Mouse (Mus musculus) granulocyte monocyte progenitor cell, adult 5-6 weeks (primary cell): ENCODE measurements at regions not wholly inside any gene's neighbourhood (a gene's known extent, or its start where the extent isn't known, plus 50 kb on each side); places are given as distances from the start of the nearest gene placed in this dataset.

Source experiments
- ATAC-seq: replicated peaks from 2 replicates; pipeline ENCODE4 v1.8.0; 2016; ENCODE audit warnings: mild to moderate bottlenecking, moderate TSS enrichment, inconsistent platforms; ENCODE audit not compliant: poor library complexity, severe bottlenecking

GRCm38 (mm10) chr4:93935692-93936091 is 600.4 kb upstream of the Tusc1 start:
- peak; percentile 82 for ATAC-seq

- ATAC-seq = peak; percentile 96
These were observed 591.8 kb upstream of the Tusc1 start for GRCm38 (mm10) chr4:93927117-93927516.

- ATAC-seq = peak; percentile 72
These were observed 589.1 kb upstream of the Tusc1 start for GRCm38 (mm10) chr4:93924402-93924801.

GRCm38 (mm10) chr4:93886631-93887030 is 551.3 kb upstream of the Tusc1 start:
- ATAC-seq = no peak

GRCm38 (mm10) chr4:93881318-93881717 is 546.0 kb upstream of the Tusc1 start:
- ATAC-seq = no peak

GRCm38 (mm10) chr4:93879351-93879872 is 544.1 kb upstream of the Tusc1 start:
- no peak for ATAC-seq

- no peak for ATAC-seq
These were observed 538.0 kb upstream of the Tusc1 start for GRCm38 (mm10) chr4:93873271-93873670.

GRCm38 (mm10) chr4:93853451-93853850 is 518.1 kb upstream of the Tusc1 start:
- ATAC-seq = no peak

- no peak for ATAC-seq
These were observed 513.9 kb upstream of the Tusc1 start for GRCm38 (mm10) chr4:93849178-93849577.

- ATAC-seq = no peak
These were observed 495.4 kb upstream of the Tusc1 start for GRCm38 (mm10) chr4:93830701-93831100.

GRCm38 (mm10) chr4:93793104-93793503 is 457.8 kb upstream of the Tusc1 start:
- ATAC-seq = no peak

- ATAC-seq = no peak
These were observed 454.8 kb upstream of the Tusc1 start for GRCm38 (mm10) chr4:93790157-93790556.

- ATAC-seq = no peak
These were observed 419.2 kb upstream of the Tusc1 start for GRCm38 (mm10) chr4:93754497-93754896.

GRCm38 (mm10) chr4:93746326-93746725 is 411.0 kb upstream of the Tusc1 start:
- ATAC-seq = no peak

GRCm38 (mm10) chr4:93713711-93714110 is 378.4 kb upstream of the Tusc1 start:
- no peak for ATAC-seq

GRCm38 (mm10) chr4:93676403-93677039 is 341.2 kb upstream of the Tusc1 start:
- ATAC-seq = no peak

GRCm38 (mm10) chr4:93675739-93676402 is 340.6 kb upstream of the Tusc1 start:
- no peak for ATAC-seq

- peak; percentile 100 for ATAC-seq
These were observed 333.7 kb upstream of the Tusc1 start for GRCm38 (mm10) chr4:93669050-93669449.

- no peak for ATAC-seq
These were observed 329.0 kb upstream of the Tusc1 start for GRCm38 (mm10) chr4:93664293-93664692.

- ATAC-seq = no peak
These were observed 302.9 kb upstream of the Tusc1 start for GRCm38 (mm10) chr4:93638207-93638606.

GRCm38 (mm10) chr4:93598474-93598873 is 263.2 kb upstream of the Tusc1 start:
- ATAC-seq = no peak

GRCm38 (mm10) chr4:93584328-93584727 is 249.0 kb upstream of the Tusc1 start:
- no peak for ATAC-seq
